Mouse (Mus musculus): ENCODE measurements around the gene Tmem256.

DNA sequence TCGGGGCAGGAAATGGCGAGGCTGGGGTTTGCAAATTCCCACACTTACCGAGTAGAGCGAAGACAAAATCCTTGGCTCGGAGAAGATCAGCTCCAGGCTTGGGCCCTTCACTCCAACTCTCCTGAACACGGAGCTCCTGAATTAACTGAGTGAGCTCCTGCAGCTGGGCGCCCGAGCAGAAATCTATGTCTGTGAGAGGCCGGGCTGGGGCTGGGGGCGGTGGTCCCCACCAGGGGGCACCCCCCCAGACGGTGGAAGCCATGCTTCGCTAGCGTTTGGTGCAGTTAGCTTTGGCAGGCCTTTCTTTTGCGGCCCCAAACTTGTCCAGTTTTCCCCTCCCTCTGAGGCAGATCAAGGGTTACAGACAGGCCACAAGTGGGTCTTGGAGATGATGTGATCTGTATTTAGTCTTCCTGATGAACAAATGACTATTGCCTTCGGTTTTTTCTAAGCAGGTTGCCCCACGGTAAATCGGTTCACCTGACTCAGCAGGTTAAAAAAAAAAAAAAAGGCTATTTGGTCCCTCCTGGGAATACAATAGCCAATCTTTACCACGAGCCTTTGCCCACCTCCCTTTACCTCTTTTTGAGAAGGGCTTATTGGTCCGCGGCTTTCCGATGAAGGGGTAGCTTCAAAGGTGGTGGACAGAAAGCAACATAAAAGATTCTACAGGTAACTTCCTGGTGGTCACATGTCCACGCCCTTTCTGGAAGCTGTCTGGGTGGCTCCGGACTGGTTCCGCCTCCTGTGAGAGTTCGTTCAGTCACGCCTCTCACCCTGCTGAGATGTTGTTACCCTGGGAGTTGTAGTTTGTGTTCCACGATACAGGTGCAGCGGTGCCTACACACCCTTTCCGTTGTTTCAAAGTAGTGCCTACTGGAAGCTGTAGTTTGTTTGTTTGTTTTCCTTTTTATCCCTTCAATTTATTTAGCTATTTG lies 33.1 kb upstream of the Tmem256 start, which contains the start of gene Tmem102:
- TF ChIP-seq POLR2A (IDR thresholded peaks at IDR 0.05; ENCODE audit: low read depth, low read length) (no peak), CTCF (IDR thresholded peaks at IDR 0.05; ENCODE audit: borderline replicate concordance, insufficient read depth, low read length) (no peak)

Measured in embryonic fibroblast, embryonic 13.5 days (primary cell).